Mouse (Mus musculus) kidney, embryonic 14.5 days (tissue): Measurements from ENCODE around the gene Perp. TPM values are rescaled to one million over a fixed set of nuclear protein-coding genes. Genes with fewer than 3 reads are reported as not detected.

ENCODE experiments used
- ATAC-seq: fragments of 200-750 bp; cut with Nextera tagmentation; 2 replicates; pipeline ENCODE4 v1.8.0; 2017; ENCODE audit warnings: moderate number of reproducible peaks, mild to moderate bottlenecking, moderate TSS enrichment, moderate library complexity; ENCODE audit not compliant: low FRiP score, low TSS enrichment
- H3K27ac ChIP-seq: fragments of 300-500 bp; sonication (generic); 2 replicates; pipeline ENCODE4 v1.5.1; 2014; ENCODE audit warnings: low read depth, mild to moderate bottlenecking, low read length, moderate library complexity, mixed read lengths
- H3K27me3 ChIP-seq: fragments of 300-500 bp; sonication (generic); 2 replicates; pipeline ENCODE4 v1.6.1; 2014; ENCODE audit warnings: mild to moderate bottlenecking, low read length; ENCODE audit not compliant: control insufficient read depth, insufficient read depth
- H3K36me3 ChIP-seq: fragments of 300-500 bp; sonication (generic); 2 replicates; pipeline ENCODE4 v1.6.1; 2014; ENCODE audit warnings: low read length, mixed read lengths; ENCODE audit not compliant: control insufficient read depth, insufficient read depth
- H3K4me1 ChIP-seq: fragments of 300-500 bp; sonication (generic); 2 replicates; pipeline ENCODE4 v1.6.1; 2014; ENCODE audit warnings: low read length, mixed read lengths; ENCODE audit not compliant: control insufficient read depth, insufficient read depth
- H3K4me2 ChIP-seq: fragments of 300-500 bp; sonication (generic); replicated peaks from 2 replicates; pipeline ENCODE4 v1.6.1; 2014; ENCODE audit warnings: low read depth, mild to moderate bottlenecking, low read length
- H3K4me3 ChIP-seq: fragments of 300-500 bp; sonication (generic); 2 replicates; pipeline ENCODE4 v1.5.1; 2014; ENCODE audit warnings: mild to moderate bottlenecking, low read length
- H3K9ac ChIP-seq: fragments of 300-500 bp; sonication (generic); 2 replicates; pipeline ENCODE4 v1.6.1; 2014; ENCODE audit warnings: low read depth, mild to moderate bottlenecking, low read length, moderate library complexity
- H3K9me3 ChIP-seq: fragments of 300-500 bp; sonication (generic); 2 replicates; pipeline ENCODE4 v1.6.1; 2016; ENCODE audit warnings: low read length; ENCODE audit not compliant: control insufficient read depth
- WGBS: fragments of 180-500 bp; shearing (Covaris S2); extraction: QIAGEN DNeasy Blood & Tissue Kit; methylation state at CpG from one replicate; pipeline ENCODE4 v1.1.7; 2014; 5-methylcytosine and 5-hydroxymethylcytosine counted together
- polyA plus RNA-seq: library from polyadenylated mRNA; unstranded; fragments of >200 nt; fragmentation: Nextera tagmentation; extraction: Ambion mirVana; gene quantifications from 2 replicates; pipeline ENCODE4 v1.2.1, GENCODE M21; 2014

Perp gene
- polyA plus RNA-seq, 1 experiment from 2014 or later = 7.6 TPM

DNA sequence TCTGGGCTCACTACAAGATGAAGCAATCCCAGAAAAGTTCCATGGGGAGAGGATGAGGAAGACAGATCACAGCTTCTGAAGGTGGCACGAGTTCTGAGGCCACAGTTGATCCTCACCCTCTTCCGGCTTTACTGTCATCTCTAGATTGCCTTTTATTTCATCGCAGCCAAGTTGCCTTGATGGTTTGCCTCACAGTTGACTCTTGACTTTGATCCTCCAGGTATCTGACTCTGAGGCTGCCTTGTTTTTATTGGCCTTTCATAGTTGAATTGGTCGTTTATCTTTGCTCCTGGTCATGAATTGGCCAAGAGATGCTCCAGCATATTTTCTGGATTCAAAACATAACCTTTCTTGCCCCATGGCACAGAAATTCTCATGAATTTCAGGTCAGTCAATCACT, 34.3 kb downstream of the Perp start:
- H3K9me3 ChIP-seq = no peaks in the 10 kb centered on the region
- no peak overlapping the region for H3K4me3 ChIP-seq
- no peak for ATAC-seq
- H3K36me3 ChIP-seq = no peaks in the 10 kb centered on the region
- no peaks in the 10 kb centered on the region for H3K27me3 ChIP-seq
- 72% methylated on average over 4 of the region's 4 CpGs for whole genome bisulfite sequencing
- H3K27ac ChIP-seq = no peak overlapping the region
- no peak overlapping the region for H3K9ac ChIP-seq
- H3K4me2 ChIP-seq = no peak overlapping the region
- H3K4me1 ChIP-seq = no peaks in the 10 kb centered on the region

DNA sequence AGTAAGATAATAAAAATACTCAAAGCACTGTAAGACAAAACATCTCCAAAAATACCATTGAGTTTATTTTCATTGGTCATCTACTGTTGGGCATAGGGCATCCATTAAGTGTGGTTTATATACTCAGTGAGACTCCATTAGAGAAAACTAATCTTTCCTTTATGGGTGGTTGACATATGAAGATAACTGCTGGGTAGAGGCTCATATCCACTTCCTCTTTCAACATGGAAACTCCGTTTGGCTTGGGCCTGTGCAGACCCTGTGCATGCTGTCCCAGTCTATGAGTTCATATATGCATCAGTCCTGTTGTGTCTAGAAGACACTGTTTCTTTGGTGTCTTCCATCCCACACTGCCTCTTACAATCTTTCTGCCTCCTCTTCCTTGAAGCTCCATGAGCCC, 34.9 kb downstream of the Perp start:
- H3K9ac ChIP-seq = no peak overlapping the region
- H3K4me3 ChIP-seq = no peak overlapping the region
- H3K27me3 ChIP-seq = no peaks in the 10 kb centered on the region
- WGBS = 84% methylated on average over 1 of the region's 1 CpGs
- H3K27ac ChIP-seq = no peak overlapping the region
- H3K9me3 ChIP-seq = no peaks in the 10 kb centered on the region
- H3K4me1 ChIP-seq = no peaks in the 10 kb centered on the region
- no peak overlapping the region for H3K4me2 ChIP-seq
- ATAC-seq = no peak
- H3K36me3 ChIP-seq = no peaks in the 10 kb centered on the region

DNA sequence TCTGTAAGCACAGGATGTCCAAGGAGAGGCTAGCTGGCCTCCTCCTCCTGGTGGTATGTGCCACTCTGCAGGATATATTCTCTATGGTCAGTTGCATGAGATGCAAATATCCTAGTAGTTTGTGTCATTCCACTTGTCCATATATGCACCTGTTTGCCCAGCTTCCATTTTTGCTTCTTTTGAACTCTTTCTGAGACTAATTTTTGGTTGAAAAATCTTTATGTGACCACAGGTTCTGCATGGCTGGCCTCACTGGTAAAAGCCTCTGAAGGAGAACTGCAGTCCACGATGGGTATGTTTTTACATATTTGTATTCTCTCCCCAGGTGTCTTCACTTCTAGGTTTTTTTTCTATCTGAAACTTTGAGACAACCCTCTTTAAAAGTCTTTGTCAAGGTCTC, 37.4 kb downstream of the Perp start:
- H3K4me2 ChIP-seq = no peak overlapping the region
- H3K36me3 ChIP-seq = no peaks in the 10 kb centered on the region
- no peak overlapping the region for H3K27ac ChIP-seq
- H3K4me3 ChIP-seq = no peak overlapping the region
- no peak overlapping the region for H3K9ac ChIP-seq
- H3K27me3 ChIP-seq = no peaks in the 10 kb centered on the region
- H3K4me1 ChIP-seq = no peaks in the 10 kb centered on the region
- no peaks in the 10 kb centered on the region for H3K9me3 ChIP-seq
- no peak for ATAC-seq
- 79% methylated on average over 1 of the region's 1 CpGs for WGBS

DNA sequence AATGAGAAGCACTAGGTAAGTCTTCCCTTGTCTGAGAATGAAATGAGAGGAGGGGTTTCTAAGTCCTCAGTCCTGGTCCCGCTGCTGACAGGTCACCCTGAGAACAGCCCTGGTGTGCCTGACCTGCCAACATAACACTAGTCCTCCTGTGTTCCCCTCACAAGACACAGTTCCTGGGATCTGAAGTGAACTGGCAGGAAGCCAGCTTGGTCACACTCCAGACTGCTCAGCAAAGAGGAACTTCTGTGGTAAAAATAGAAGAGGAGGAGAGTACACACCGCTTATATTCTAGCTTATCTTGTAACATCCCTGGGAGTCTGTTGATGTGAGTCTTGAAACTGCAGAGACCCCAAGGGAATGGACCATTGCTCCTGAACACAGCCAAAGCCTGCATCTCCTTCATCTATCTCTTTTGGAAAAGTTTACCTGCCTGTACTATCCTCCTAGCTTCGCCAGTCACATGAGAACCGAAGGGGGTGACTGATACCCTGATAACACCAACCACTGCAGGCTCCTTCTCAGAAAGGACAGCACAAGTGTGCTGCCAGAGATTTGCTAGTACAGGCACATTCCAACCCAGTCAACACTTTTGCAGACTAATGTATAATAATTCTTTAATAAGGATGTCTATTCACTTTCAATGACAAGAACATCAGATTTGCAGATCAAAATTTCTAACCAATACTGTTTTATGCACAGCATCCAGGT, 42.3 kb downstream of the Perp start:
- no peak overlapping the region for H3K4me3 ChIP-seq
- no peaks in the 10 kb centered on the region for H3K9me3 ChIP-seq
- no peaks in the 10 kb centered on the region for H3K27me3 ChIP-seq
- H3K4me1 ChIP-seq = no peaks in the 10 kb centered on the region
- no peak overlapping the region for H3K27ac ChIP-seq
- ATAC-seq = no peak
- no peak overlapping the region for H3K4me2 ChIP-seq
- 82% methylated on average over 4 of the region's 4 CpGs for WGBS
- H3K36me3 ChIP-seq = no peaks in the 10 kb centered on the region
- H3K9ac ChIP-seq = no peak overlapping the region

DNA sequence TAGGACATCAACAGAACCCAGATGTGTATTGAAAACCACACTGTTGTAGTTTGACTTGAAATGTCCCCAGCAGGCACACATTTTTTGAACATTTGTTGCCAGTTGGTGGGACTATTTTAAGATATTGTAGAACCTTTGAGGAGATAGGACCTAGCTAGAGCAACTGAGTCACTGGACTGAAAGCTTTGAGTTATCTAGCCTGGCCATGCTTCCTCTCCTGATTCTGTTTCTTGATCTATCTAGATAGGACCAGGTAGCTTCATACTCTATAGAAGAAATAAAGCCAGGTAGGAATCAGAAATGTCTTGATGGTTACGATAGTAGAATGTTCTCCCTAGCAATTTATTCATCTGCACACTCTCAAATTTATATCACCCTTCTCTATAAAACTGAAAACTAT, 43.9 kb downstream of the Perp start:
- Histone ChIP-seq H3K4me2 (no peak overlapping the region), H3K4me1 (no peaks in the 10 kb centered on the region), H3K27me3 (no peaks in the 10 kb centered on the region), H3K9ac (no peak overlapping the region), H3K27ac (no peak overlapping the region), H3K4me3 (no peak overlapping the region), H3K9me3 (no peaks in the 10 kb centered on the region), H3K36me3 (no peaks in the 10 kb centered on the region)
- WGBS = 100% methylated on average over 1 of the region's 1 CpGs
- ATAC-seq = no peak

DNA sequence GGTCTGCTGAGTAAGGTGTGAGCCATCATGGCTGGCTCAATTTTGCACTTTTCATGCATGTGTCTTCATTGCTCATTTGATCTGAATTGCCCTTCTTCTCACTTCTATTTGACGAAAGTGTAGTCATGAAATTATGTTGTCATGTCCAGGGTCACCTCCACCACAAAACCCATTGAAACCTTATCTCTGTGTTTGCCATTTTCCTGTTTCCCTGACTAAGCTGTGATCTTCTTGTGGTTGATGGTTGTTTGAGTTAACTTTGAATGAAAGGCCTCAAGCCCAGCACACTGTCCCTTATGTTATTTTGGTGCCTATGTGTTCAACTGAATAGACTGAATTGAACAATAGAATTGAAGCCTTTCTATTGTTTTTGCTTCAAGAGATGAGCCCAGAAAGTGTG, 44.4 kb downstream of the Perp start:
- Histone ChIP-seq H3K9me3 (no peaks in the 10 kb centered on the region), H3K27ac (no peak overlapping the region)
- no peak for ATAC-seq

DNA sequence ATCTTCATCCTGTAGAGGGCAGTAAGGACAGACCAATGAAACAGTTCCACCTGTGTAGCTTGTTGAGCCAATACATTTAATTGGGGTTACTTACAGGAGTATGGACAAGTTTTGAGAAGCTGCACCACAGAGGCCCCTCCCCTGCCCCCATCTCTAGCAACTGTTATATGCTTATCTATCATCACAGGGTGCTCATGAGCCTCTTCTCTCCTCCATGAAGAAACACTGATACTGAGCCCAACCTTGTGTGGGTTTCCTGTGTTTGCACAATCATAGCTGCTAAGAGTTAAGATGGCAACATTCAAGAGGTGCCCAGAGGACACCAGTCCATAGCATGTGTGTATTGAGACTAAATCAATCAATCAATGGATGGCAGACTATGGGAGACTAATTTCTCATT, 46.3 kb downstream of the Perp start:
- Histone ChIP-seq H3K27me3 (no peaks in the 10 kb centered on the region), H3K9ac (no peak overlapping the region), H3K4me1 (no peaks in the 10 kb centered on the region), H3K4me3 (no peak overlapping the region), H3K27ac (no peak overlapping the region), H3K9me3 (no peaks in the 10 kb centered on the region), H3K4me2 (no peak overlapping the region), H3K36me3 (no peaks in the 10 kb centered on the region)
- ATAC-seq = no peak

More for the DNA sequence above, 44.4 kb downstream of the Perp start:
- no peaks in the 10 kb centered on the region for H3K4me1 ChIP-seq
- 69% methylated on average over 1 of the region's 1 CpGs for WGBS
- H3K9ac ChIP-seq = no peak overlapping the region
- no peak overlapping the region for H3K4me2 ChIP-seq
- no peaks in the 10 kb centered on the region for H3K36me3 ChIP-seq
- H3K4me3 ChIP-seq = no peak overlapping the region
- no peaks in the 10 kb centered on the region for H3K27me3 ChIP-seq

DNA sequence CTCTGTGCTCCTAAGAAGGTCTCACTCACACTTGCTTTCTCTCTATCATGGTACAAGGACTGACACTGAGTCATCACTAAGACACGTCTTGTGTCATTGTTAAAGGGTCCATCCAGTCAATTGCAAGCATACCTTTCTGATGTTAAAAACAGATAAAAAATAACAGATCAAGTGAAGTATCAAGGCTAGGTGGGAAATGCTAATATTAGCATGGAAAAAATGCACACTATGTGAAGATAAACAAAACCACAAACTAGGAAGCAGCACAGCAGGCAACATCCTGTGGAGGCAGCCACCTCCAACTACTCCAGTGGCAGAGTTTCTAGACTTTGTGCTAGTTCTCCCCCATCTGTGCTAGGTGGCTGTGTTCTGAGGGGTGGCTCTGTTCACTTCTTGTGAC, 47.3 kb downstream of the Perp start:
- WGBS = 74% methylated on average over 1 of the region's 1 CpGs
- Histone ChIP-seq H3K4me2 (no peak overlapping the region), H3K4me3 (no peak overlapping the region), H3K27me3 (no peaks in the 10 kb centered on the region), H3K36me3 (no peaks in the 10 kb centered on the region), H3K9ac (no peak overlapping the region), H3K9me3 (no peaks in the 10 kb centered on the region), H3K27ac (no peak overlapping the region), H3K4me1 (no peaks in the 10 kb centered on the region)
- no peak for ATAC-seq

DNA sequence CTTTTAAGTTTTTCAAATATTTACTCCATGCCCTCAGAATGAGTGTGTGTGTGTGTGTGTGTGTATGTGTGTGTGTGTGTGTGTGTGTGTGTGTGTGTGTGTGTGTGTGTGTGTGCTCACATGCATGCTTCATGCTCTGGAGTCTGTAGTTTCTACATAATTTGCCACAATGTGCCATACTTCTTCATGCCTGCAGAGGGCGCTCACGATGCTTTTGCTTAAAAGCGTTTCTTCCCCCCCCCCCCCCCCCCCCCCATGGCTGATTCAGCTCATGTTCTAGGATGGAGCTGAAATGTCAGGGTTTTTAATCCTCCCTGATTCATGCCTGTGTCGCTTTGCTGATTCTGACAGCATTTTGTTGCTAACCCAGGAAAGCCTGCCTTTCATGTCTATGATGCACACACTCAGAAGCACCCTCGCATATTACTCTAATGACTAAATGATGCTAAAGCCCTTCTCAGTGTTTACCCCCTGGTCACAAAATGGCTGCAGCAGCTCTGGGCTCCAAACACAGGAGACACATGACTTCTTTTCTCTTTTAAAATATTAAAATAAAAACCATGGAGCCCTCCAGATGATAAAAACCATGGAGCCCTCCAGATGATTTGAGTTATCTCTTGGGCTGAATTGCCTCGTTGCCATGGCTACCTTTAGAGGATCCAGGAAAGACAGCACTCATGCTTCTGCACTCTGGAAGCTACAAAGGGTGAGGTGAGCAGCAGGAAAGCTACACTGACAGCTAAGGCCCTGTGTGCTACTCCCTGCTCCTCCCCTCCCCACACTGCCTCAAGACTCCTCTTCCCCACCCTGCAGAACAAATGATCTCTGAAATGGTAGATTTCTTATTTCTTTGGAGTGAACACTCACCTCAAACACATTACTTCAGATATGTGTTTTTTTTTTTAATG, 49.7 kb downstream of the Perp start:
- Histone ChIP-seq H3K27me3 (no peaks in the 10 kb centered on the region), H3K4me1 (no peaks in the 10 kb centered on the region), H3K27ac (no peak overlapping the region), H3K9me3 (no peaks in the 10 kb centered on the region), H3K4me3 (no peak overlapping the region), H3K36me3 (no peaks in the 10 kb centered on the region), H3K4me2 (no peak overlapping the region), H3K9ac (no peak overlapping the region)
- no peak for ATAC-seq
- 50% methylated on average over 6 of the region's 6 CpGs for WGBS
